Comparison of ENCODE assay signal across 12 mouse cellular contexts in genomic region chr4:55815832-55816231, GRCm38 (mm10).
DNase-seq lines count a peak whose midpoint lies in the region; ATAC-seq and TF ChIP-seq lines count a peak whose summit lies in the region.
"Had no signal": no experiment of that assay in that cellular context is flagged by ENCODE, and none has a peak within 500 bp of the region (broad histone marks: within the 10 kb centered on the region; RNA-seq: fewer than 3 reads in every experiment).

No protein-coding gene starts in this region.

- H3K4me2 ChIP-seq in liver, embryonic 12.5 days, result no peak overlapping the region
- no peak overlapping the region for H3K4me2 ChIP-seq in lung, embryonic 16.5 days (ENCODE audit: low read depth, low read length)
- no peak overlapping the region for H3K4me2 ChIP-seq in forebrain, embryonic 16.5 days (ENCODE audit: low read length)
- H3K4me2 ChIP-seq: embryonic facial prominence, embryonic 13.5 days; hindbrain, embryonic 13.5 days had no signal

- TF ChIP-seq CTCF in bone marrow macrophage, adult 2 months (IDR thresholded peaks at IDR 0.05; ENCODE audit: low read depth, low read length), result no peak

- DNase-seq in liver, result peak; percentile 6
- no peak for DNase-seq in right cerebral cortex, postnatal 10 days (ENCODE audit: low spot score in 2 of 2)
- DNase-seq: cerebellum, postnatal 36 days; kidney, adult 18-20 months; thymus, postnatal 36 days had no signal

- H3K4me3 ChIP-seq in liver, embryonic 12.5 days, result no peak overlapping the region
- H3K4me3 ChIP-seq in bone marrow macrophage, adult 2 months (ENCODE audit: insufficient read depth, low read length), result no peak overlapping the region
- no peak overlapping the region for H3K4me3 ChIP-seq in lung, embryonic 16.5 days (ENCODE audit: low read length)
- H3K4me3 ChIP-seq in forebrain, embryonic 16.5 days (replicated peaks; ENCODE audit: low read length), result no peak overlapping the region
- H3K4me3 ChIP-seq: embryonic facial prominence, embryonic 13.5 days; hindbrain, embryonic 13.5 days had no signal

- no peak overlapping the region for H3K27ac ChIP-seq in liver, embryonic 12.5 days
- H3K27ac ChIP-seq in bone marrow macrophage, adult 2 months (ENCODE audit: insufficient read depth, low read depth, low read length), result peak overlapping the region; percentile 64
- no peak overlapping the region for H3K27ac ChIP-seq in lung, embryonic 16.5 days (ENCODE audit: low read length)
- H3K27ac ChIP-seq in forebrain, embryonic 16.5 days (ENCODE audit: low read length), result no peak overlapping the region
- H3K27ac ChIP-seq: embryonic facial prominence, embryonic 13.5 days; hindbrain, embryonic 13.5 days had no signal

- H3K27me3 ChIP-seq in liver, embryonic 12.5 days (replicated peaks), result no peaks in the 10 kb centered on the region
- no peaks in the 10 kb centered on the region for H3K27me3 ChIP-seq in lung, embryonic 16.5 days (ENCODE audit: control insufficient read depth, insufficient read depth, low read depth, low read length)
- no peaks in the 10 kb centered on the region for H3K27me3 ChIP-seq in forebrain, embryonic 16.5 days (replicated peaks; ENCODE audit: control insufficient read depth, insufficient read depth, low read length)
- H3K27me3 ChIP-seq: embryonic facial prominence, embryonic 13.5 days; hindbrain, embryonic 13.5 days had no signal

- no peak overlapping the region for H3K9ac ChIP-seq in liver, embryonic 12.5 days
- H3K9ac ChIP-seq in lung, embryonic 16.5 days (ENCODE audit: low read length), result no peak overlapping the region
- H3K9ac ChIP-seq in forebrain, embryonic 16.5 days (replicated peaks; ENCODE audit: low read depth, low read length), result no peak overlapping the region
- H3K9ac ChIP-seq: embryonic facial prominence, embryonic 13.5 days; hindbrain, embryonic 13.5 days had no signal

- H3K36me3 ChIP-seq in liver, embryonic 12.5 days, result no peaks in the 10 kb centered on the region
- no peaks in the 10 kb centered on the region for H3K36me3 ChIP-seq in lung, embryonic 16.5 days (ENCODE audit: control insufficient read depth, insufficient read depth, low read length)
- no peaks in the 10 kb centered on the region for H3K36me3 ChIP-seq in forebrain, embryonic 16.5 days (ENCODE audit: control insufficient read depth, insufficient read depth)
- H3K36me3 ChIP-seq: embryonic facial prominence, embryonic 13.5 days; hindbrain, embryonic 13.5 days had no signal

- 36% methylated on average over 3 of the region's 3 CpGs for WGBS in liver, embryonic 12.5 days (ENCODE audit: insufficient replicate concordance)
- 62% methylated on average over 3 of the region's 3 CpGs for WGBS in lung, embryonic 16.5 days
- WGBS in forebrain, embryonic 16.5 days, result 90% methylated on average over 3 of the region's 3 CpGs

- H3K9me3 ChIP-seq in liver, embryonic 12.5 days (replicated peaks), result no peaks in the 10 kb centered on the region
- H3K9me3 ChIP-seq in lung, embryonic 16.5 days (ENCODE audit: control insufficient read depth, low read length), result no peaks in the 10 kb centered on the region
- H3K9me3 ChIP-seq in forebrain, embryonic 16.5 days (ENCODE audit: control insufficient read depth, low read length), result no peaks in the 10 kb centered on the region
- H3K9me3 ChIP-seq: embryonic facial prominence, embryonic 13.5 days; hindbrain, embryonic 13.5 days had no signal

- H3K4me1 ChIP-seq in liver, embryonic 12.5 days, result no peaks in the 10 kb centered on the region
- H3K4me1 ChIP-seq in bone marrow macrophage, adult 2 months (ENCODE audit: control insufficient read depth, insufficient read depth, low read length), result peaks cover 61% of the 10 kb centered on the region
- H3K4me1 ChIP-seq in lung, embryonic 16.5 days (replicated peaks; ENCODE audit: control insufficient read depth, insufficient read depth, low read length), result no peaks in the 10 kb centered on the region
- H3K4me1 ChIP-seq in forebrain, embryonic 16.5 days (replicated peaks; ENCODE audit: control insufficient read depth, insufficient read depth, low read length), result no peaks in the 10 kb centered on the region
- H3K4me1 ChIP-seq: embryonic facial prominence, embryonic 13.5 days; hindbrain, embryonic 13.5 days had no signal

- ATAC-seq in liver, embryonic 12.5 days, result no peak
- peak; percentile 45; the same call in 1 of the 2 replicates for ATAC-seq in lung, embryonic 16.5 days (ENCODE audit: low read depth)
- peak; percentile 69 for ATAC-seq in monocyte, adult 5-6 weeks (replicated peaks; ENCODE audit: insufficient number of reproducible peaks, low FRiP score, low TSS enrichment, poor library complexity, severe bottlenecking)
- ATAC-seq in forebrain, embryonic 16.5 days, result no peak

- TF ChIP-seq POLR2A in bone marrow macrophage, adult 2 months (IDR thresholded peaks at IDR 0.05; ENCODE audit: borderline replicate concordance, low read depth, low read length), result no peak

Comparison
In these comparisons a context has a peak if more than half of its experiments do, and no peak if none do; other contexts are left out.
1. ATAC-seq: peak in lung, embryonic 16.5 days (single experiment) and monocyte, adult 5-6 weeks (single experiment); none in liver, embryonic 12.5 days (single experiment) and forebrain, embryonic 16.5 days (single experiment).